Mouse (Mus musculus) stomach, postnatal 0 days (tissue): ENCODE results near the gene Trim47. TPM values are rescaled to one million over a fixed set of nuclear protein-coding genes. Genes with fewer than 3 reads are reported as not detected.

Experiments
- ATAC-seq: fragments of 200-750 bp; cut with Nextera tagmentation; 2 replicates; pipeline ENCODE4 v1.8.0; 2017; ENCODE audit not compliant: low FRiP score, low TSS enrichment
- DNase-seq: peaks from one replicate; pipeline ENCODE4 v3.0.0-alpha.2; 2016; ENCODE audit warnings: low spot score
- H3K27ac ChIP-seq: fragments of 300-500 bp; sonication (generic); replicated peaks from 2 replicates; pipeline ENCODE4 v1.5.1; 2014; ENCODE audit warnings: mild to moderate bottlenecking, control low read depth
- H3K27me3 ChIP-seq: fragments of 300-500 bp; sonication (generic); 2 replicates; pipeline ENCODE4 v1.6.1; 2014; ENCODE audit warnings: low read length; ENCODE audit not compliant: control insufficient read depth, insufficient read depth
- H3K36me3 ChIP-seq: fragments of 300-500 bp; sonication (generic); 2 replicates; pipeline ENCODE4 v1.6.1; 2014; ENCODE audit warnings: low read length, mixed read lengths; ENCODE audit not compliant: control insufficient read depth, insufficient read depth
- H3K4me1 ChIP-seq: fragments of 300-500 bp; sonication (generic); replicated peaks from 2 replicates; pipeline ENCODE4 v1.6.1; 2014; ENCODE audit warnings: antibody characterized with exemption; ENCODE audit not compliant: control insufficient read depth, insufficient read depth
- H3K4me2 ChIP-seq: fragments of 300-500 bp; sonication (generic); replicated peaks from 2 replicates; pipeline ENCODE4 v1.6.1; 2014; ENCODE audit warnings: low read depth, mild to moderate bottlenecking, control low read depth, moderate library complexity
- H3K4me3 ChIP-seq: fragments of 300-500 bp; sonication (generic); 2 replicates; pipeline ENCODE4 v1.5.1; 2014; ENCODE audit warnings: low read depth, low read length, control low read depth
- H3K9ac ChIP-seq: fragments of 300-500 bp; sonication (generic); 2 replicates; pipeline ENCODE4 v1.6.1; 2014; ENCODE audit warnings: mild to moderate bottlenecking, low read length, control low read depth, mixed read lengths
- H3K9me3 ChIP-seq: fragments of 300-500 bp; sonication (generic); 2 replicates; pipeline ENCODE4 v1.6.1; 2016; ENCODE audit warnings: low read length; ENCODE audit not compliant: control insufficient read depth
- CTCF ChIP-seq: IDR thresholded peaks from 2 replicates; pipeline ENCODE4 v1.5.1; 2016; ENCODE audit warnings: antibody characterized with exemption, low read depth, mild to moderate bottlenecking, moderate library complexity
- EP300 ChIP-seq: optimal IDR thresholded peaks from 2 replicates; pipeline ENCODE3; 2016; ENCODE audit warnings: antibody characterized with exemption
- WGBS: fragments of 180-500 bp; shearing (Covaris S2); extraction: QIAGEN DNeasy Blood & Tissue Kit; methylation state at CpG from one replicate; pipeline ENCODE4 v1.1.7; 2014; 5-methylcytosine and 5-hydroxymethylcytosine counted together
- polyA plus RNA-seq: library from polyadenylated mRNA; unstranded; fragments of >200 nt; fragmentation: Nextera tagmentation; extraction: Ambion mirVana; gene quantifications from 2 replicates; pipeline ENCODE4 v1.2.1, GENCODE M21; 2015

Gene Trim47
- polyA plus RNA-seq, 1 experiment from 2014 or later = 34.6 TPM

DNA sequence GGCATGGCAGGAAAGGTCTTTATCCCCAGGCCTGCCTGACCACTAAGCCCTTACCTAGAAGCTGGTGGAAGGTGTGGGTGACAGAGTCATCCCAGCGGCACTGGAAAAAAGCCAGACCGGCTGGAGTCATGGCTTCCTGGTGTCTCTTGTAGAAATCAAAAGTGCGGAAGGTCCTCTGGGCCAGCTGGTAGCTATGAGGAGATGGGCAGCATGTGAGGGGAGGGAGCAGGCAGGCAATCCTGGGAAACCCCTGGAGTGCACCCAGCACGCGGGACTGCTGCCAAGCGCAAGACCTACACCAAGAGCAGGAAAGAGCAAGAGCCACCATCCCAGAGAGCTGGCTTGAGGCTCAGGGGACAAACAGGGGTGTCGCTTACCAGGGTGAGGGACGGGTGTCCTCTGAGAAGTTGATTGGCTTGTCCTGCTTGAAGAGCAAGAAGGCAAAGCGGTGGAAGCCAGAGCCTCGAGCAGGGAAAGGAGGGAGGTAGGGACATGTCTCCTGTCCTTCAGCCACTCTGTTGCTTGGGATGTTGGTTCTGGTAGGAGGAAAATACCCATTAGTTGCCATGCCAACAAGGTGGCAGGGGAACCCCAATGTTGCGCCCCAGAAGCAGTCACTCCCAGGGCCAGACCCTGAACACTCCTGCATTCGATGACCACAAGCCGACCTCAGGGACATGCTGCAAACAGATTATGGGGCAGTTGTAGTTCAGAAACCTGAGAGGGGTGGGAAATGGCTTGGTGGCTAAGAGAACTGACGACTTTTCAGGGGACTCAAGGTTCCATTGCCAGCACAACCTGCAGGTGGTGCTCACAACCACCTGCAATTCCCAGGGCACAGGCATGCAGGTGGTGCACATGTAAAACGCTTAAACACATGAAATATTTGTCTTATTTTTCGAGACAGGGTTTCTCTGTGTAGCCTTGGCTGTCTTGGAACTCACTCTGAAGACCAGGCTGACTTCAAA is 5.6 kb upstream of the Trim47 start:
- Histone ChIP-seq H3K4me1 (peaks cover 8% of the 10 kb centered on the region), H3K4me3 (no peak overlapping the region), H3K27ac (no peak overlapping the region), H3K9ac (no peak overlapping the region; the same call in 1 of the 2 replicates), H3K36me3 (peaks cover 2% of the 10 kb centered on the region; the same call in 1 of the 2 replicates), H3K9me3 (no peaks in the 10 kb centered on the region), H3K27me3 (no peaks in the 10 kb centered on the region), H3K4me2 (no peak overlapping the region)
- 76% methylated on average over 16 of the region's 16 CpGs for WGBS
- DNase-seq (peak; percentile 33), ATAC-seq (no peak)
- TF ChIP-seq EP300 (no peak), CTCF (peak; percentile 69)

DNA sequence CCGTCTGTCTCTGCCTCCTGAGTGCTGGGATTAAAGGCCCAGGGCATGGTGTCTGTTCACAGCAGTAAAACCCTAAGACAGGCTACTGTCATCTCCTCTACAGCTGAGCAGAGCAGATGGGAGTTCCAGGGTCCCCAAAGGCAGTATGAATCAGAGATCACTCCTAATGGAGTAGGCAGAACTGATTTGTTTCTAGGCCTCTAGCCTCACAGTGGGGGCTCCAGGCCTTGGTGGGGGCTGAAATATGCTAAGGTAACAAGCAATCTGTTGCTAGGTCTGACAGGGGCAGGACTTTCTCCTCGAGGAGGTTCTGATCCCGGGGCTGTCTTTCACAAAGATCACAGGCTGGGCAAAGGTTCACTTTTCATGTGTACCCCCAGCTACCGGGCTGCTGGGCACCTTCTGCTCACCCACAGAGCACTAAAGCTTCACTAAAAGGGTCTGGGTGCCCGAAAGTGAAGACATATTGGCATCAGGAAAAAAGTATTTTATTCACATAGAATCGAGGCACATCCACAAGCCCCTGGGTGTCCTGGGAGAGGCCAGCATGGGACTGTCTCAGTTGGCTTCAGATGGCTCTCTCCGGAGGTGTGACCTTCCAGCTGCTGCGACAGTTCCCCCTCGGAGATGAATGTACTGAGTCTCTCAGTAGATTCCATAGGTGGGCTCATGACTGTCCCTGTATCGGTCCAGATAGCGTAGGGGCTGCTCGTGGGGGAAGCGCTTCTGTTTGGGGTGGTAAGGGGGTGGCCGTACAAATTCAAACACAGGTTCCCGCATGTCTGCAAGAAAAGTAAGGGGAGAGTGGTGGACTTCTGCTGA is 4.5 kb upstream of the Trim47 start:
- H3K4me3 ChIP-seq = peak overlapping the region; percentile 65
- H3K27me3 ChIP-seq = no peaks in the 10 kb centered on the region
- no peak for TF ChIP-seq CTCF
- no peak for TF ChIP-seq EP300
- H3K27ac ChIP-seq = peak overlapping the region; percentile 97
- peak overlapping the region; percentile 76; the same call in 1 of the 2 replicates for H3K9ac ChIP-seq
- 80% methylated on average over 15 of the region's 15 CpGs for WGBS
- peaks cover 2% of the 10 kb centered on the region; the same call in 1 of the 2 replicates for H3K36me3 ChIP-seq
- H3K4me2 ChIP-seq = peak overlapping the region; percentile 69
- peaks cover 11% of the 10 kb centered on the region for H3K4me1 ChIP-seq
- no peak for DNase-seq
- no peak for ATAC-seq
- H3K9me3 ChIP-seq = no peaks in the 10 kb centered on the region

DNA sequence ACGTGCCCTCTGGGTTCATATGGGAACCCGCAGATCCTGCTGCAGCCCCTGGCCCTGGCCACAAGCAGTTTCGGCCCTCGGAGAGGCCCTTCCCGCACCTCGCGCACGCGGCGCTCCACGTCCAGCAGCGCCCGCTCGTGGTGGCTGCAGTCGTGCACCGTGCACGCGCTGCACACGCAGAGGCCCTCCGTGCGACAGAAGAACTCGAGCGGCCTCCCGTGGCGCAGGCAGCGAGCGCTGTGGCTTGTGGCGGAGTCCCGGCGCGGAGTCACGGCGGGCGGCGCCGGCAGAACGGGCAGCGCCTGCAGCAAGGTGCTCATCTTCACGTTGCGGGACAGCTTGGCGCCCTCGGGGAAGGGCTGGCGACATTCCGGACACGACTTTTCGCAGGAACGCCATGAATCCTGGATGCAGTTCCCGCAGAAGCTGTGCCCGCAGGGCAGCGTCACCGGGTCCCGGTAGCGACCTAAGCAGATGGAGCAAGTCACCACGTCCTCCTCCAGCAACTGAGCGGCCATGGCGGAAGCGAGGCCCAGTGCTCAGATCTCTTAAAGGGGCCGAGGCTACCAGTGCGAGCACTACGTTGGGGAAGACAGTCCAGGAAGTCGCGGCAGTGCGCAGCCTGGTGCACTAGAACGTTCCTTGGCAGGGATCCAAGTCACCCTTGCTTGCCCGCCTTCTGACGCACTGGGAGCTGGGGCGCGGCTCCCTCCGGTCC is 3.6 kb upstream of the Trim47 start, which contains the start of gene Trim65:
TSS of gene Trim65 (minus strand) at position 641 of the 718 bp plus-strand sequence.
- DNase-seq (peak; percentile 94), ATAC-seq (peak; percentile 83)
- peak within 1 kb of the TSS; percentile 69 for H3K4me2 ChIP-seq
- under 1% methylated on average over 68 of the region's 69 CpGs for WGBS
- H3K27me3 ChIP-seq = no peaks in the 10 kb centered on the region
- TF ChIP-seq EP300 (no peak), CTCF (peak; percentile 100)
- peak within 1 kb of the TSS; percentile 97 for H3K27ac ChIP-seq
- H3K4me1 ChIP-seq = peaks cover 11% of the 10 kb centered on the region
- no peaks in the 10 kb centered on the region for H3K9me3 ChIP-seq
- H3K9ac ChIP-seq = peak within 1 kb of the TSS; percentile 76
- H3K36me3 ChIP-seq = peaks cover 6% of the 10 kb centered on the region; the same call in 1 of the 2 replicates
- H3K4me3 ChIP-seq = peak within 1 kb of the TSS; percentile 65

DNA sequence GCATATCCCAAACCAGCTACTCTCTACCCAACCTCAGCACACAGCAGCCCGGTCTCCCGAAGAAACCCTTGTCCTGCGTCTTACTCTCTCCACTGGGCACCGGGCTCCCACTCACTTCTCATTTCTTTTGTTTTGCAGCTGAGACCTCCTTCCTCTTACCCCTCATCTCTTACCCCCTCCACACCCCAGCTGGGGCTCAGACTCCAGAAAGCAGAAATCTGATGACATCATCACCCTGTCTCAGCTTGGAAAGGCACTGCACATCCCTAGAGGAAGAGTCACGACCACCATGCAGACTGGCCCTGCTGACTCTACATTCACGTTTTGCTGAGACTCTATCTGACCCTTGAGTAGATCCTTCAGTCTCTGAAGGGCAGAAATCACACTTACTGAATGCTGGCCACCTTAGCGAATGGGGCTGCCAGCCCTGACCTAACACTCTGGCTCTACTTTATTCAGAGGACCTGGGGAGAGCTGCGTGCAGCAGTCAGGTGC is 3.0 kb upstream of the Trim47 start:
- H3K27ac ChIP-seq = peak overlapping the region; percentile 97
- DNase-seq = peak; percentile 23
- peaks cover 6% of the 10 kb centered on the region; the same call in 1 of the 2 replicates for H3K36me3 ChIP-seq
- peak overlapping the region; percentile 69 for H3K4me2 ChIP-seq
- 0 out of 2 replicates have a peak, but pooled peaks have one; percentile 0 for ATAC-seq
- WGBS = 36% methylated on average over 8 of the region's 8 CpGs
- no peaks in the 10 kb centered on the region for H3K9me3 ChIP-seq
- H3K27me3 ChIP-seq = no peaks in the 10 kb centered on the region
- peak overlapping the region; percentile 76 for H3K9ac ChIP-seq
- TF ChIP-seq EP300 (no peak), CTCF (no peak)
- H3K4me1 ChIP-seq = peaks cover 11% of the 10 kb centered on the region
- peak overlapping the region; percentile 65 for H3K4me3 ChIP-seq
